Mouse (Mus musculus) NIH3T3 (cell line): ENCODE data around the gene Ereg.

Source experiments
- DNase-seq: peaks from one replicate; pipeline ENCODE4 v3.0.0-alpha.2; 2012; ENCODE audit warnings: low read depth

The Ereg gene

GRCm38 (mm10) chr5:91111019-91111418 is 36.6 kb downstream of the Ereg start:
- DNase-seq, result peak; percentile 46

DNA sequence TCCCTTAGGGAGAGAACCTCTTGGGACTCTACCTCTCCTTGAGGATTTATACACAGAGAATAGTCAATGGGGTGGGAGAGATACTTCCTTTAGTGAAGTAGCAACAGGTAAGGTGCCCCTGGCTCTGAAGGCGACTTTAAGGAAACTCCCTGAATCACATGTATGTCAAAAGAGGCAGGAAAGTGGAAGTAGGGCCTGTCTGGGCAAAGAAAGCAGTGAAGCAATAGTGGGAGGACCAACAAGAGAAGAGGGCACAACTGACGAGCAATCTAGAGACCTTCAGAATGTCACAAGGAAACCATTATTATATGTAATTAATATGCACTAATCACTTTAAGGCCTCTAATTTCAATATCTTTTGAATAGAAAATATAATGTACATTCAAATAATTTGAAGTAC is 39.5 kb downstream of the Ereg start:
- DNase-seq, result no peak

GRCm38 (mm10) chr5:91114574-91114973 is 40.2 kb downstream of the Ereg start:
- peak; percentile 19 for DNase-seq

DNA sequence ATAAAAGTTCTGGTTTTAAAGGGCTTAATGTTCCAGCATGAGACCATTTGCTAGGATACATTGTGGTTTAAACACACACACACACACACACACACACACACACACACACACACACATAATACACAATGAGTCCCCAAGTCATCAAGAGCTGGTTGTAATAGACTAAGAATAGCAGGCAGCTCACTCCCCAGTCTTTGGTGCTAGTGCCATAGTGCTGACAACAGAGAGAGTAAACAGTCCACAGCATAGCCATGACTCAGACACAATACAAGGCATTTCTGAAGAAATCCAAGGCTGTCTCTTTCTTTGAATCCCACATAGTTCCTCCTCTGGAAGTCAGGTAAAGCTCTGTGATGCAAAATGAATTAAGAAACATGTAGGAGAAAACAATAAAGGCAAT is 44.2 kb downstream of the Ereg start:
- DNase-seq, result peak; percentile 25

DNA sequence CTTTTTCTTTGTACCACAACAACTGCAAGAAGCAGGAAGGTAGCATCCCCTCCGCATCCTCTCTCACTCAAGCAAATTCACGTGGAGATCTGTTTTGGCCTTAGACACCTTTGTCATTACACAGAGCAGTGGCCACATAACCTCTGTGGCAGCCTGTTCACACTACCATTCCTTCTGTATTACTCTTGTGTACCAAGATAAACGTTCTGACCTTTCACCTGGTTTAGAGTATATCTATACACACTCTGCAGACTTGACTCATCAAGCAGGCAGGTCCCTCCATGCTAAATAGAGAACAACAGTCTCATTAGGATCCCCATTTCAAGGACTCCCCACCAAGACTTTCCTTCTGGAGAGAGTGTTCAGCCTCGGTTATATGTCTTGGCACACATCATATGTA is 49.0 kb downstream of the Ereg start:
- no peak for DNase-seq

DNA sequence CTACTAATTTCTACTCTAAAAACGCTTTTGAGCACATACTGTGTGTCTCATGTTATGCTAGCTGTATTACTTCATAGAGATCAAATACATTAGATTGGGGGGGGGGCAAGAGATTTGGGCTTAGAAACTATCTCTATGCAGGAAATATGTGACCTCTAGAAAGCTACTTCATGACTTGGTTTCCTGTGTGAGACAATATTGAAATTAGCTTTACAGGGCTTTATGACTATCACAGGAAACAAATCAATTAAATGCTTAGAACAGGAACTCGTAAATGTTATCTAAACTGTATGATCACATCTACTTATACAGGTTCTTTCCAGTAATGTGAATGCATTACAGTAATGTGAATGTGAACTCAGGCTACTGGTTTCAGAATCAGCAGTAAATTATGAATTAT is 49.7 kb downstream of the Ereg start:
- DNase-seq, result no peak

- DNase-seq, result no peak
Observed at GRCm38 (mm10) chr5:91126623-91127022, 52.2 kb downstream of the Ereg start.

DNA sequence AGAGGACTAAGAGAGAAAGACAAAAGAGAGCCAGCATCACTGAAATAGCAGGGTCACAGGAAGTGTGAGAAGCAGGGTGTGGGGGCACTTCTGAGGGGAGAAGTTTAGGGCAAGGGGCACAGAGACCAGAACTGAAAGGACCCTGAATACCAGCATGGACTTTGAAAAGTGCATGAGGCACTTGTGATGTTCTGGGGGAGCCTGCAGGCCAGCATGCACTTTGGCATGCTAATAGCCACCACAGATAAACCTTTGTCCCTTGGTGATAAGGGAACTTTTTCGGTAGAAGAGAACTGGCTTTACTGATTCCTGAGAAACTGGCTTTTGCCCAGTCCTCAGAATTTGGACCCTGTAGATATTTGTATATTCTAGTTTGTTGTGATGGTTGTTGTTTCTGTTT is 60.5 kb downstream of the Ereg start:
- DNase-seq, result no peak

- no peak for DNase-seq
Observed at GRCm38 (mm10) chr5:91138970-91139369, 64.5 kb downstream of the Ereg start.

GRCm38 (mm10) chr5:91139446-91139873 is 65.0 kb downstream of the Ereg start, which contains the start of gene Areg:
TSS of gene Areg (plus strand) at chr5:91139599.
- DNase-seq, result no peak

GRCm38 (mm10) chr5:91140896-91141448 is 66.5 kb downstream of the Ereg start:
- peak; percentile 57 for DNase-seq
